Mouse (Mus musculus) kidney, adult 8-10 months (tissue): ENCODE measurements at regions not wholly inside any gene's neighbourhood (a gene's known extent, or its start where the extent isn't known, plus 50 kb on each side); places are given as distances from the start of the nearest gene placed in this dataset.
"Not testable (repeated sequence)": the region's sequence is repeated elsewhere in the genome, so short reads cannot be mapped to it uniquely, and the experiment has no call there.

Source experiments
- DNase-seq, 2 experiments: peaks; one replicate each; pipeline ENCODE4 v3.0.0; 2022

DNA sequence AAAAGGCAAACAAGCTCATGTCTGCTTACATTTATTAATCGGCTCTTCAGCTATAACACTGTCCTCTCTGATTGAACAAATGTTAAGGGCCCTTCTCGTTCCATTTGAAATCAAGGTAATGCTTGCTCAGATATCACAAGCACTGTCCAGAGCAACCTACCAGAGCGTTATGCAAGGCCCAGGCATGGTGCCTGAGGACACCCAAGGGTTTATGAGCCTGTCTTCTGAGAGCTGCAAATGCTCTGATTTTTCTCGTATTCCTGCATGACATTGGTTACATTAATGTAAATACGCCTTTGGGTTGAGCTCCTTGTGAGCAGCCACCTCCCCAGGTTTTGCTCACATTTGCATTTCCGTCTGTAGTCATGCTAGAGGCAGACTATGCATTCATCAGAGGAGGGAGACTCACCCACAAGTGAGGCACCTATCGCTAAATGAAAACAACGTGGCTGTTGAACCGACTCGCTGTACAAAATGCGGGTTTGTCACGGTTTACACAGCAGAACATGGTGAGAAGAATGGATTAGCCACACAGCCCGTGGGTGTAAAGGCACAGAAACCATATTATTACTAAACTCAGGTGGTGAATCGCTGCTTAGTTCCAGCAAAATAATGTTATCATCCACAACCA is 152.7 kb upstream of the Ipo5 start:
- DNase-seq: no peak

DNA sequence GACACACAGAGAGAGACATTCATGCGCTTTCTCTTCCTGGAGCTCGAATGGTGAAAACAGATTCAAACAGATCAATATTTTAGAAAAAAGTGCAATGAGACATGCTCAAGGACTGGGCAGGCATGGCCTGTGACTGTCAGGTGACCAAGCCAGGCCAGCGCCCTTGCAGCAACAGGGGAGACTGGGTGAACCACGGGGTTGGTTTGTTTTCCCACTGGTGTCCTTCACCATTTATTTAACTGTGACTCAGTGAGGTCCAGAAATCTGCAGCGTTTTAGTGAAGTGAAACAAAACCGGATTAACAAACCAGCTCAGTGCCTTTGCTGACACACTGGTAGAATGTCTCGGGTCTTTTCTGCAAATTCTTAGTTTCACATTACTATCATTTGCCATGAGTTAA is 148.9 kb upstream of the Ipo5 start:
- no peak for DNase-seq

DNA sequence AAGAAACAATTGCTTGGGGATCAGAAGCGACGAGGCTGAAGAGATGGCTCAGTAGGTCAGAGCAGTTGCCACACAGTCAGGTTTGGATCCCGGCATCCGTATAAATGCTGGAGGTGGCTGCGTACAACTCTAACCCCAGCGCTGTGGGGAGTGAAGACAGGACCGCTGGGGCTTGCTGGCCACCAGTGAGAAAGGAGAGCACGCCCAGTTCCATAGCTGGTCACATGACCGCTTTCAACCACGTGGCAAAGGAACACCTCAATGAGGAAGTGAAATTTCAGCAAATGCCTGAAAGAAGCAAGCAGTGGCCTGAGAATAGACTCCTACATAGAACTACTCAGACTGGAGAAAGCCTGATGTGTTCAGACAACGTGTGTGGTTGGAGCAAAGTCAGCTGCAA is 148.3 kb upstream of the Ipo5 start:
- no peak for DNase-seq

DNA sequence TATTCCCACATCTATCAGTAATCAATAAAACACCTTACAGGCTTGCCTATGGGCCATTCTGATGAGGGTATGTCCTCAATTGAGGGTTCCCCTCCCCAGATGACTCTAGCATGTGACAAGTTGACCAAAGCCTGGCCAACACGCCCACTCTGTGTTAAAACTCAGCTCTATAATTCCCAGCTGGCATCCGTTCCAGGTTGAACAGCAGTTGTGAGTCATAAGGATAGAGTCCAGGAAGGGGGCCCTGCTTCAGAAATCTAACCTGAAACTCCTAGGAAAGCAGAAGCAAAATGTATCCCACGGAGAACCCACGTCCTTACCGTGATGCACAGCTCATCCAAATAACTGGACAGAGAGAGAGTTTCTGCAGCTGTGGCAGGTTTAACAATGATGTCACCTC is 147.2 kb upstream of the Ipo5 start:
- no peak for DNase-seq

DNA sequence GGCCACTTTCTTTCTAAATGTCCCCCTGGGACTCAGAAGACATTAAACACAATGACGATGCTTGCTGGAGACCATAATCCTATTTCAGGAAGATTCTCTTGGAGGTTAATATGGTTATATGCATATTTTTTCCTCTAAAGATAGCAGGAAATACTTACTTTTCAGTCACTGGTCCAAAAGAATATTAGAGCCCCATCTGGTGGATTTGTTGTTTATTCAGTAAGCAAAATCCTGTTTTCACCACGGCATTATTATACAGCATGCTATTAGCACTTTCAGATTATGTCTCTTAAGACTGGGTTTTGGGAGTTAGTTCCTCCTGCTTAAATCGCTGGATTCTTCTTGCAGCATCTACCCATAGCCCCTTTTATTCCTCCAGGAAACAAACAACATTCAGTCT is 146.6 kb upstream of the Ipo5 start:
- no peak for DNase-seq

DNA sequence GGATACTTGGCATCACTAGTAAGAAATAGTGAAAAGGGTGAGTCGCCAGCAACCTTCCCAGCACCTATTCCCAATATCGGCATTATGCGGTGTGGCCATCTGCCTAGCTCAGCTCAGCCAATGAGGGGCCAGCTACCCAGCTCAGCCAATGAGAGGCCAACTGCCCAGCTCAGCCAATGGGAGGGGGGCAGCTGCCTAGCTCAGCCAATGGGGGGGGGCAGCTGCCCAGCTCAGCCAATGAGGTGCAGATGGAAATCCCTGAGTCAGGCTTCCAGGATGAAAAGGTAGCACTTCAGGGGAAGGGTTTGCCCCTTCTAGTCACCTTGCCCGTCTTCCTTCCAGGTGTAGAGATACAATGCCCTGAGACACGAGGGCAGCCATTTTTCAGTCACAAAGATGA is 144.6 kb upstream of the Ipo5 start:
- no peak for DNase-seq

DNA sequence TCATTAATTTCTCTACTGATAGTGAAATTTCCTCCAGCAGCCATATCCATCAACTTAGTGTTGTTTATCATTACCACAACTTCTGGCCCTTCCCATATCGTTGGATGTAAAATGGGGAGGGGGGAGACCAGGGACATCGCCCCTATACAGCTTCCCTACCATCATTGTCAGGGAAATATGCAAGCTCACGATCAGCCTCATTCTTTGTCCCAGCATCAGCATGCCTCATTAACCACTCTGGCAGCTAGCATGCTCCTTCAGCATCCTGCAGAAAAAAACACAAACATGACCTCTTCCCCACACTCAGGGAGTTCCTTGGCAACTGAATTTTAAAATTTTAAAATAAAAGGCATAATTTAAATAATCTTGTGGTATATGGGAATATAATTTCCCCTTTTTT is 140.4 kb upstream of the Ipo5 start:
- DNase-seq: no peak

DNA sequence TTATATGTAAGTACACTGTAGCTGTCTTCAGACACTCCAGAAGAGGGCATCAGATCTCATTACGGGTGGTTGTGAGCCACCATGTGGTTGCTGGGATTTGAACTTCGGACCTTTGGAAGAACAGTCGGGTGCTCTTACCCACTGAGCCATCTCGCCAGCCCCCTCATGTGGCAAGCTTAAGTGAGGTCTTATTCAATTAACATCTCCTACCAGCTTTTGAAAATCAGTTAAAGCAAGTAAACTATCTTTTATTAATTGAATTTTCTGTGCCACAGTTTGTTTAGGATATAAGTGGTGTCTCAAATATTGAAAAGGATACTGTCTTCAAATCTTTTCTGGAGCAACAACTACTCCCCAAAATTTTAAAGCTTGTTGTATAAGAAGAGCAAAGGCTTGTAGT is 138.0 kb upstream of the Ipo5 start:
- DNase-seq: not testable (repeated sequence)

DNA sequence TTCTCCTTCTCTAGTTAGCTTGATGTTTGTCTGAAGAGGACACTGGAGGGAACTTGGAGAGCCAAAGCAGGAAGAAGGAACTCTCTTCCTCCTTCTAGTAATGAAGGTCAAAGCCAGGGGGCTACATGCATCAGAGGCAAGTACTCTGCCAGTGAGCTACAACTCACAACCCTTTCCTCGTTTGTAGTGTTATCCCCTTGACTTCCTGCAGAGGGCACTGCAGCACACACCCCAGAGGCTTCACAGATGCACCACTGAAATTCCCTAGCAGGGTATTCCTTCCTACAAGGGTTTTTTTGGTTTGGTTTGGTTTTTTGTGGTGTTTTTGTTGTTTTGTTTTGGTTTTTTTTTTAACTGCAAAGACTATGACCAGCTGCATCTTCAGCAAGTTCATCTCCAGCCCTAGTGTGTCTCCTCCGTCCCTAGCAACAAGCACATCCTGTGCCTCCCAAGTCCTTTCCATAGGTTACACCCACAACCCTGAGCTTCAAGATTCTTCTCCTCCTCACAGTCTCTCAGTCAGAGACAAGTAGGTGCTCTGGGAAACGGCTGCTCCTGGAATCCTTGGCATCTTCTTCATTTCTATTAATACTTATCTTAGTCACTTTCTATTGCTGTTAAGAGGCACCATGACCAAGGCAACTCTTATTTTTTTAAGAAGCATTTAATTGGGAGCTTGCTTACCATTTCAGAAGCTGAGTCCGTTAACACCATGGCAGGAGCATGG is 119.0 kb upstream of the Ipo5 start:
- peak in 1 of 2 experiments; percentile 19 for DNase-seq

DNA sequence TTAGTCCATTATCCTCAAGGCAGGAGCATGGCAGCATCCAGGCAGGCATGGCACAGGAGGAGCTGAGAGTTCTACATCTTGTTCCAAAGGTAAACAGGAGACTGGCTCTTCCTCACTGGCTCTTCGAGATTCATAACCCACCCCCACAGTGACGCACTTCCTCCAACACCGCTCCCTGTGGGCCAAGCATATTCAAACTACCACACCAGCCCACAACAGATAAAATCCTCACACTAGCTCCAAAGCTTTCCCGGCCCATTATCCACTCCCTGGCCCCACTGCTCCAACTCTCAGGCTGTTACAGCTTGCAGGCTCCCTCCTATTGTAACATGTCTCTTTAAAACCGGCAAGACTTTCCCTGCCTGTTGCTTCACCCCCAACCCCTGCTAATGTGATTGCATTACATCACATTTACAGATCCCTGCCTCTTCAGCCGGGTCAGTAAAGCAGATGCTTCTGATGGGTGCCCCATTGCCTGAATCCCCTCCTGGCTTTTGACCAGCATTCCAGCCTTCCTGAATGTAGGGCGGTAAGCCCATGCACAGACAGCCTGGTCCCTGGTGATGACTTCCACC is 113.0 kb upstream of the Ipo5 start:
- no peak for DNase-seq

DNA sequence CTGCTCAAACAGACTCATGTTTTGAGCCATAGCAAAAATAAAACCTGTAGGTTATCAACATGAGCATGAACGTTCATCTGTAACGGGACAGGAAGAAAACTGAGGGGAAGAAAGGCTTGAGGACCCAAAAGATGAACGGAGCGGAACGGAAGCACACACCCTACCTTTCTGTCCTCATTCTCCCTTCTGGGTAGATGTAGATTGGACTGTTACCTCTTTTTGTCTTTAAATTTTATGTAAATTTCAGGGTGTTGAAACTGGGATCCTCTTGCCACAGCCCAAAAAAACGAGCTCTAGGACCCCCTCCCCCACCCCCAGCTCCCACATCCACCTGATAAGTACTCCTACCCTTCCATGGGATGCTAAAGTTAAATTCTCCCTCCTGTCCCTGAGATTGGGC is 107.8 kb upstream of the Ipo5 start:
- DNase-seq: no peak

DNA sequence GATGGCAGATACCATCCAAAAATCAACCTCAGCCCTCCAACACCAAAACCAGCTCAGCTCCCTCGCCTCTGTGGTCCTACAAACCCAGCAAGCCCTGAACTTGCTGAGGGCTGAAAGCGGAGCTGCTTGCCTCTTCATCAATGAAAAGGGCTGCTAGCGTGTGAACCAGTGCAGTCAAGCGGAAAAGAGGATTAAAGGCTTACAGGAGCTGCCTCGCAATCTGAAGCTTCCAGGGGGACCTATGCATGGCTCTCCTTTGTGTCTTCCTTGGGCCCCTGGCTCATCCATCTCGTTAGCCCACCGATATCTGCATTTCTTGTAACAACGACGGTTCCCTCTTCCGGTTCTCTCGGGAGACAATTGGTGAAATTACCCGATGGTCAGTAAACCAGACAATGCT is 107.3 kb upstream of the Ipo5 start:
- no peak for DNase-seq

DNA sequence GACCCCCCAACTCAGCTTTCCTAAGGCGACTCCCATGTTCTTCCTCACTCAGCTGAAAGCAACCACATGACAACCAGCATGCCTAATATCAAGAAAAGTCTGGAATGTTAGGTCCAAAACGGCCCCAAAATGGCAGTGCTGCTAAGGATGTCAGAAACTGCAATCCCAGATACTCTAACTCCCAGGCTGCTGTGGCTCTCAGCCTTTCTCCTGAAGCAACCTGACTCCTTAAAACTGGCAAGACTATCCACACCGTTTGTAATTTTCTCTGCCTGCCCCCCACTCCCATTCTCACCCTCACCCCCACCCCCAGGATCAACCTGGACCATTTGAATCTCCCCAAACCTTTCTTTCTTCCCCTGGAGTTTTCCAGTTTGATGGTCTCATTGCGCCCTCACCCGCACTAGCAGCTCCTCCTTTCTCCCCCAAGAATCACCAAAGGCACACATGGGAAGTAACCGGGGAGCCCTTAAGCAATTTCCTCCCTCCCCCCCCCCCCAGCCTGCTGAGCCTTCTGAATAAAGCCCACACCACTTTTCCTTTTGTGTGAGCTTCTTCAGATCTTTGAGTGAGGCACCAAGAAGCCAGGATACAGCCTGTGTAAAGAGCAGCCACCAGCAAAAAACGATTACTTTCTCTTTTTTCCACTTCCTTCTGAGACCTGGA is 106.7 kb upstream of the Ipo5 start:
- no peak for DNase-seq

DNA sequence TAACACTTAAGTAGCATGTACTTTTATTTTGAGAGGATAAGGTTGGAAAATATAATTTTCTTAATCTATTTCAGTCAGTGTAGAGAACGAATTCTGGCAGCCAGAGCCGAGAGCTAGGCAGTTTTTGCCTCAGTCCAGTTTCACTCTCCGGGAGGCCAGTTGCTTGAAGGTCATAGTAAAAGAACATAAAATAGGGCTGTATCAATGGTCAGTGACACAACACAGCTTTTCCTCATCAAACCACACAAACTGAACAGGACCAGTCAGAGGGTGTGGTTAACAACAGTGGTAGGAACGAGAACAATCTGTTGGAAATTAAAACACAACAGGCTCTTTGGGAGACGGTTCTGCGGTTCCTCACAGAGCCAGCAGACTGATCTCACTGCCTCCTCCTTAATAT is 105.9 kb upstream of the Ipo5 start:
- peak in 1 of 2 experiments; percentile 8 for DNase-seq

DNA sequence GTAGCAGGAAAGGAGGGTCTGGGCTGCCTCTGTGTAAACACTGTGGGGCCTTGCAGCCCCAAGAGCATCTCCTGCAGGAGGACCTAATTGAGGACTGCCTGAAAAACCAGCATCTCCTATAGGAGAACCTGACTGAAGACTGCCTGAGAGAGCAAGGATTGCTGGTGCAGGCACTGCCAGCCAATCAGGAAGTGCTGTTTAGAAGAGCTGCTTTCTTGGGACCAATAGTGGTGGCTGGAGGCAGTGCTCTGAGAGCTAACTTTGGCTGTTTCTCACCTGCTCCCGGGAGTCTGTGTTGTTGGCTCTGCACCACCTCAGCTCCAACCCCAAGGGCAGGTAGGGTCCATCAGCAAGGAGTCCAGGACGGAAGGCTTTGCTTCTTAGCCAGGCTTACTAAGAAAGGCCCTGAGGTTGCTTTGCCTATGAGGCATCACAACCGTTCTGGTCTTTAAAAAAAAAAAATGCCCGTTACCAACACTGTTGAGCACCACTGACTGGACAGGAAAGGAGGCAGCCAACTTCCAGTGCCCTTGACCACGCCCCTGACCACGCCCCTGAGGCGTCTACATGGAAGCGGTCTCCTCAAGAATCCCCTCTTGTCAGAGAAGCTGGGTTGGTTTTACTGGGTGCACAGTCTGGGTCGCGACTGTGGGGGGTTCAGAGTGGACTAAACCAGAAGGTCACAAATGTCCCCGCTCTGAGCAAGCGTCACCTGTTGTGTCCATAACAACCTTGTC is 105.0 kb upstream of the Ipo5 start:
- not testable (repeated sequence) for DNase-seq

DNA sequence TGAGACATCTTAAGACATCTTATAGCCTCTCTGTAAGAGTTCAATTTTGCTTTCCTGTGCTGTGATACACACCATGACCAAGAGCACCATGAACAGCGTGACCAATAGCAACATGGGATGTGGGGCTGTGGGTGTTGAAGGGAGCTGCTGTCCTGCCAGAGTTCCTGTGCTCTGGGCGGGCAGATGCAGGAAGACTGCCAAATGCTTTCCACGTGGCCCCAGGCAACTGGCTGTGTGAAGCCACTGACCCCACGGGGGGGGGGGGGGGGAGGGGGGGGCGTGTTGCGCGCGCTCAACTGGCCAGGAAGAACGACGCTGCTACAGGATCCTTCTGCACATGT is 104.5 kb upstream of the Ipo5 start:
- peak; percentile 20 to 36 for DNase-seq

DNA sequence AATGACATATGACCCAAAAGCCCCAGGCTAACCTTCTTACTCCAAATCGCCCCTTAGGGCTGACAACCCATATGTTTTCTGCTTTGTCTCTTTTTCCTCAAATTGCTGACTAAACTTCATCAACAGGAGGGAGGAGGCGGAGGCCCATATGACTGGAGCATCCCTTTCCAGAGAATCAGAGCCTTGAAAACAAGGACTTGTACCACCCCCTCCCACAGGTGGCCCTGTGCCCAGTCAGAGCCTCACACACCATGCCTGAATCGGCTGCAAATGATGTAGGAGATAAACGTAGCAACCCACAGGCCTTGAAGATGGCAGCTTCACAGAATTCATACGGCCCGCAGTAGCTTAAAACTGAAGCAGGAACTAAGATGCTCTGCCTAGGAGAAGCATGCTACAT is 101.7 kb upstream of the Ipo5 start:
- no peak for DNase-seq

DNA sequence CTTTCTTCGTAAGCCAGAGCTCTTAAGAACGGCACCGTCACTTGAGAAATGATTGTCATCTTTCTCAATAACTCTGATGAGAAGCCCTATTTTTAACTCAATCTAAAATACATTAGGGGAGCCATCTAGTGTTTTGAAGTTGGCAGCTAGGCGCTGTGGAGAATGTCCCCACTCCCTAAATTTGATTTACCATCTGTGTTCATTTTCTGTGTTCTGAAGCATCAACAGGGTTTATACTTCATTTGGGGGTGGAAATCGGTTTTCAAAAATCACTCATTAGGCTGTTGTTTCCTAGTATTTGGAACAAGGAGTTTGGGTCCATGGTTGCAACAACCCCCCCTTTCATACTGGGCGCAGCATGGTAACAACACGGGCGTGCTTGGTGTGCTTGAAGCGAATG is 97.1 kb upstream of the Ipo5 start:
- no peak for DNase-seq

DNA sequence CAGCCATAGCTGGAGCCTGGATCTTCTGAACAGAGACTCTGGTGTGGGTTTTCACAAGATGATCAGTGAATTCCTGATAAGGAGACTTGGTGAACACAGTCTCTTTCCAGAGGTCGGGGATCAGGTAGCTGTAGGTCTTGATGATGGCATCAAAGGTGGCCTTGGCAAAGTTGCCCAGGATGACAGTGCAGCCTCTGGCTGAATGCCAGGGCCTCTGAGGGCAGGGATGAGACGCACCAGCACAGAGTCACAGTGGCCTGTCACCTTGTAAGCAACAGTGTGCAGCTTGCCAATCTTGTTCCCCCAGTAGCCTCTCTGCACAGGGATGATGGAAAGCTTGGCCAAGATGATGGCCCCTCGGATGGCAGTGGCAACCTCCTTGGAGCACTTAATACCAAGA is 95.9 kb upstream of the Ipo5 start:
- DNase-seq: not testable (repeated sequence)

DNA sequence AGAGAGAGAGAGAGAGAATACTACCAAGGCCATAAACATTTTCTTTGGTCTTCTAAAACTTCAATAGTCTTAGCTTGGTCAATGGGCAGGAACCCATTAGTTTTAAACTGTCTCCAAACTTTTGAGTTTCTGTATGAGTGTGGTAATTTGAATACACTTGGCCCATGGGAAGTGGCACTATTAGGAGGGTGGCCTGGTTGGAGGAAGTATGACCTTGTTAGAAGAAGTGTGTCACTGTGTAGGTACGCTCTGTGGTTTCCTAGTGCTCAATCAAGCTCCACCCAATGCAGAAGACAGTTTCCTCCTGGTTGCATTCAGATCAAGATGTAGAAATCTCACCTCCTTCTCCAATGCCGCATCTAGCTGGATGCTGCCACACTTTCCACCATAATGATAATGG is 94.5 kb upstream of the Ipo5 start:
- DNase-seq: no peak

DNA sequence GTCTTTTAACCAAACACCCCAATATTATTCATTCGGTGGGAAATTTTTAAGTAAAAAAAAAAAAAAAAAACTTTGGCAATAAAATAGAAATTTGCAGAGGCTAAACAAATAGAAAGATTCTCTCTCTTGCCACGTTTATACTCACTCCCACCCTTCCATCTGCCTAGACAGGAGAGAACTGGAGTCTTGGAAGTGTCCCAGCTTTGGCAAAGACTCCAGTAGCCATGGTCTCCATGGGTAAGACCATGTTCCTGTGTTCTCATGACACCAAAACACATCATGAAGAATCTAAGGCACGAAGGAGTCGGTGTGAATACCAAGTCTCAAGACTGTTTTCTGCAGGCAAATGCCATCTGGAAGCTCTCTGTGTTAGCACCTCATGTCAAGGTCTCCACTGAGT is 84.8 kb upstream of the Ipo5 start:
- no peak for DNase-seq

DNA sequence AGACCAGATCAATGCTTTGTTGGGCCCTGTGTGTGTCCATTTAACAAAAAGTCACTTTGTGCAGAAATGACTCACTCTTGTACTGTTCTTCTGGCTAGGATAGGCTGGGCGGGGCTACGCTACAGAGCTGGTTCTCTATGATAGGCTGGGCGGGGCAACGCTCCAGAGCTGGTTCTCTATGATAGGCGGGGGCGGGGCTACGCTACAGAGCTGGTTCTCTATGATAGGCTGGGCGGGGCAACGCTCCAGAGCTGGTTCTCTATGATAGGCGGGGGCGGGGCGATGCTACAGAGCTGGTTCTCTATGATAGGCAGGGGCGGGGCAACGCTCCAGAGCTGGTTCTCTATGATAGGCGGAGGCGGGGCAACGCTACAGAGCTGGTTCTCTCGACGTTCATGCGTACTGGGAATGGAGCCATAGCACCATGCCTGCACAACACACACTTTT is 80.6 kb upstream of the Ipo5 start:
- DNase-seq: not testable (repeated sequence)

DNA sequence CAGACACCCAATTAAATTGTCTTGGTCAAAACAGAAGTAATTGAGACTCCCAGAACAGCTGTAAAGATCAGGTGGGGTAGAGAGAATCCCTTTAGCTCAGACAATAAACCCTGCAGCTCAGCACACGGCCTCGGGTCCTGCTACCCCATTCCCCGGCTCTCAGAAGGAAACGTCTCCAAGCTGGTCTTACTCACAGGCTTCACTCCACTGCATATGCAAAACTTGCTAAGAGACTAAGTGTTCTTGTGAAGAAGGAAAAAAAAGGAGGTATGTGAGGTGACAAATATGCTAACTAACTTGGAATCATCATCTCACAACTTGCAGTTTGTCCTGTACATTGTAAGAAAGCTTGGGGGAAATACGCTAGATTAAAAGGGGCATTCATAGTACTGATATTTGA is 79.6 kb upstream of the Ipo5 start:
- DNase-seq: no peak
